Mouse (Mus musculus) lung, adult 2 months (tissue): ENCODE results near the gene Srpx. TPM values are rescaled to one million over a fixed set of nuclear protein-coding genes. Genes with fewer than 3 reads are reported as not detected.

ENCODE experiments used
- DNase-seq: peaks from one replicate; pipeline ENCODE4 v3.0.0; 2022
- H3K4me1 ChIP-seq: fragments of 200-500 bp; 2 replicates; pipeline ENCODE4 v1.6.1; 2011; ENCODE audit warnings: low read length; ENCODE audit not compliant: control insufficient read depth, insufficient read depth
- H3K4me3 ChIP-seq: fragments of 200-500 bp; replicated peaks from 2 replicates; pipeline ENCODE3; 2011; ENCODE audit warnings: low read depth, mild to moderate bottlenecking, control low read depth, low read length; ENCODE audit errors: extremely low read depth
- CTCF ChIP-seq: fragments of 200-500 bp; IDR thresholded peaks from 2 replicates; pipeline ENCODE4 v1.5.1; 2011; ENCODE audit warnings: mild to moderate bottlenecking, low read length, control low read depth; ENCODE audit not compliant: insufficient read depth
- POLR2A ChIP-seq: fragments of 200-500 bp; IDR thresholded peaks from 2 replicates; pipeline ENCODE4 v1.6.1; 2011; ENCODE audit warnings: low read depth, mild to moderate bottlenecking, control low read depth, low read length, borderline replicate concordance; ENCODE audit errors: extremely low read depth
- WGBS: fragments of 180-500 bp; shearing (Covaris S2); methylation state at CpG from one replicate; pipeline ENCODE4 v1.1.7; 2018; 5-methylcytosine and 5-hydroxymethylcytosine counted together
- polyA plus RNA-seq: library from polyadenylated mRNA; depleted of rRNA; stranded (reverse); fragments of >200 nt; gene quantifications from 2 replicates; pipeline ENCODE4 v1.2.3, GENCODE M21; 2012

The Srpx gene
- polyA plus RNA-seq, 1 experiment: 20.7 TPM

GRCm38 (mm10) chrX:10073966-10074365 is 43.5 kb downstream of the Srpx start:
- DNase-seq: no peak
- Histone ChIP-seq H3K4me3 (no peak overlapping the region), H3K4me1 (no peaks in the 10 kb centered on the region)
- 61% methylated on average over 3 of the region's 3 CpGs for WGBS
- TF ChIP-seq POLR2A: no peak
- no peak for TF ChIP-seq CTCF

GRCm38 (mm10) chrX:10071529-10071928 is 46.0 kb downstream of the Srpx start:
- TF ChIP-seq POLR2A (no peak), CTCF (no peak)
- Histone ChIP-seq H3K4me1 (no peaks in the 10 kb centered on the region), H3K4me3 (no peak overlapping the region)
- WGBS: 54% methylated on average over 2 of the region's 2 CpGs
- no peak for DNase-seq

- H3K4me3 ChIP-seq: no peak overlapping the region
- 28% methylated on average over 6 of the region's 6 CpGs for WGBS
- DNase-seq: no peak
- H3K4me1 ChIP-seq: no peaks in the 10 kb centered on the region
- TF ChIP-seq POLR2A (no peak), CTCF (peak; percentile 37; the same call in 1 of the 2 replicates)
These were observed 46.8 kb downstream of the Srpx start for GRCm38 (mm10) chrX:10070689-10071088.

GRCm38 (mm10) chrX:10069405-10069804 is 48.1 kb downstream of the Srpx start:
- TF ChIP-seq POLR2A (no peak), CTCF (no peak)
- no peak for DNase-seq
- no peaks in the 10 kb centered on the region for H3K4me1 ChIP-seq
- WGBS: 71% methylated on average over 4 of the region's 4 CpGs
- H3K4me3 ChIP-seq: no peak overlapping the region

- Histone ChIP-seq H3K4me1 (no peaks in the 10 kb centered on the region), H3K4me3 (no peak overlapping the region)
- no peak for TF ChIP-seq POLR2A
- no peak for TF ChIP-seq CTCF
- WGBS: 53% methylated on average over 1 of the region's 1 CpGs
- no peak for DNase-seq
These were observed 53.7 kb downstream of the Srpx start for GRCm38 (mm10) chrX:10063781-10064180.

GRCm38 (mm10) chrX:10063361-10063760 is 54.1 kb downstream of the Srpx start:
- H3K4me3 ChIP-seq: no peak overlapping the region
- no peak for DNase-seq
- no peaks in the 10 kb centered on the region for H3K4me1 ChIP-seq
- TF ChIP-seq POLR2A (no peak), CTCF (no peak)
- 52% methylated on average over 2 of the region's 2 CpGs for WGBS

GRCm38 (mm10) chrX:10062201-10062600 is 55.3 kb downstream of the Srpx start:
- 79% methylated on average over 4 of the region's 4 CpGs for WGBS
- no peaks in the 10 kb centered on the region for H3K4me1 ChIP-seq
- DNase-seq: no peak
- no peak overlapping the region for H3K4me3 ChIP-seq
- TF ChIP-seq POLR2A: no peak

GRCm38 (mm10) chrX:10034666-10035065 is 82.8 kb downstream of the Srpx start:
- Histone ChIP-seq H3K4me1 (no peaks in the 10 kb centered on the region), H3K4me3 (no peak overlapping the region)
- TF ChIP-seq POLR2A (no peak), CTCF (peak; percentile 27; the same call in 1 of the 2 replicates)
- no peak for DNase-seq

GRCm38 (mm10) chrX:10010202-10010601 is 107.3 kb downstream of the Srpx start:
- no peak for DNase-seq
- no peak for TF ChIP-seq CTCF
- no peak for TF ChIP-seq POLR2A
- H3K4me3 ChIP-seq: no peak overlapping the region
- H3K4me1 ChIP-seq: no peaks in the 10 kb centered on the region

- Histone ChIP-seq H3K4me1 (no peaks in the 10 kb centered on the region), H3K4me3 (no peak overlapping the region)
- 84% methylated on average over 1 of the region's 1 CpGs for WGBS
- DNase-seq: no peak
- no peak for TF ChIP-seq CTCF
- TF ChIP-seq POLR2A: no peak
These were observed 109.7 kb downstream of the Srpx start for GRCm38 (mm10) chrX:10007675-10008270.
